Mouse (Mus musculus) kidney, postnatal 10 days (tissue): ENCODE data around the gene Cox6b1.

Experiments used
- DNase-seq: peaks from one replicate; pipeline ENCODE4 v3.0.0; 2021; ENCODE audit warnings: mixed read lengths

Gene Cox6b1

DNA sequence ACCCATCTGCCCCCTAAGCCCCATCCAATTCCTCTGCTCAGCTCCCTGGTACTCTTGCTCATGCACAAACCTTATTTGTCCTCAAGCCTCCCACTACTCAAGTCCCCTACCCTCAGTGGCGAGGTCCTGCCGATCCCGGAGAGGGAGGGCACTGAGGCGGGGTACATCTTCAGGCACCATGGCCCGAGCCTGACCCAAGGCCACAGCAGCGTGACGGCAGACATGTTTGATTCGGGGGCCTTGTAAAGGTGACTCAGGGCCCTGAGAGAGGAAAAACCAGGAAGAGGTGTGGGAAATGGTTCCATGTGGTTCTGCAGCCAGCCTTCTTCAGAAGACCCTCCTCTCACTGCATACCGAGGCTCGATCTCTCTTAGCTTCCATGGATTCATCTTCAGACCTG, 41.6 kb downstream of the Cox6b1 start:
- no peak for DNase-seq

DNA sequence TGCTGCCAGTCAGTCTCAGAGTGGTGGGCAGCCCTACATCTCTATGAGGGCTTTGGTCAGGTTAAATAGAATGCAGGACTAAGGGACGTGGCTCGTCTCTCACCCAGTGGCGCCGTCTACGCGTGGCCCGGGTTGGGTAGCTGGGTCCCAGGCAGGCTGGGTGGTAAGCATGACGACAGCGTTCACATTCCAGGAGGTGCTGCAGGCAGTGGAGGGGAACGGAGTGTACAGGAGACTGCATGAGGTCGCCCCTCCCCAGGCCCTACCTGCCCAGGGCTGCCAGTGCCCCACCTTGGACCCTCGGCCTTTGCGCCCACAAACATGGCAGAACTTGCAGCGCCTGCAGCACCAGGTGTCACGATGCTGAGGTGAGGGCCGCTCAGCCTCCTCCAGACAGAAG, 44.4 kb downstream of the Cox6b1 start:
- DNase-seq, result no peak

DNA sequence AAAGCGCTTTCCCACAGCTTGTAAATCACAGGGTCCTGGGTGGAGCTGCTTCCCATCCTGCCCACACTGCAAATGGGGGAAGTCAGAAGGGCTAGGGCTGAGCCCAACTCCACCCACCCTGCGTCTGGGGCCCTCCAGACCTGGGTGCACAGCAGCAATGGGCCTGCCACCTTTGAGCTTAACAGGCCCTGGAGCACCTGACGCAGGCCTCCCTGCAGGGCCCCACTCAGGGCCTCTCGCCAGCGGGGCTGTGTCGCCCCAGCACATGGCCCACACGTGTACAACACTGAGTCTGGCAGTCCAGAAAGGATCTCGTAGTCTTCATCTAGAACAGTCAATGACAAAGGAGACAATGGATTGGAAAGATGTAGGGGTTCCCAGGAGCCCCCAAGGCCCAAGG, 46.0 kb downstream of the Cox6b1 start:
- no peak for DNase-seq

DNA sequence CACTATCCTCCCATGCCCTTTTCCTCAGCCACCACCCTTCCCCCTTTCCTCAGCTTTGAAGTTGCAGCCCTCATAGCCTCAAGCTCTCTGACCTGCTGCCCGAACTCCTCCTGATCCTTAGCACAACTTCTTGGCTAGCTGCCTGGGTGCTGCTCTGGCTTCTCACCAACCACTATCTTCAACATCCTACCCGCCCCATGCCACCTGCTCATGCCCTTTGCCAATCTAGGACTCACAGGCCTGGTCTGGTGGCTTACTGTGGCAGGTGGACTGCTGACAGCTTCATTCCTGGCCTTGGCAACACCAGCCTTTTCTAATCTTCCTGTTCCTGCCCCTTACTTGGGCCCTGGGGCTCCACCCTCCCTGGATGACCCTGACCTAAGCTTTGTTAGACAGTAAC, 53.0 kb downstream of the Cox6b1 start:
- peak; percentile 61 for DNase-seq

DNA sequence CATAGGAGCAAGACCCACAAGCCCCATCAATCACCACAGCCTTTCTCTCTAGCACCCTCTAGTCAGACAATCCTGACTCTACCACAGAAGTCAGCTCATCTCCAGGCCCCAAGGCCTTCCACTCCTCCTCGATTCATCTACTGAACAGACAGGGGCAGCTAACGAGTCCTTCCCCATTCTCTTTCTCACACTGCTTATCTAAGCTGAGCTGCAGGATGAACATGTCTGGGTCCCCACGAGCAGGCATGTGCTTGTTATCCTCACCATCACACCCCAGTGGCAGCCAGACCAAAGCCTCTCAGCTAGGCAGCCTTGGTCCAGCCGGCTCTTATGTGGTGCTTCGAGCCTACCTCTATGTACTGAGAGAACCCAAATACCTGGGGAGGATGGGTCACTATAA, 53.6 kb downstream of the Cox6b1 start:
- no peak for DNase-seq

DNA sequence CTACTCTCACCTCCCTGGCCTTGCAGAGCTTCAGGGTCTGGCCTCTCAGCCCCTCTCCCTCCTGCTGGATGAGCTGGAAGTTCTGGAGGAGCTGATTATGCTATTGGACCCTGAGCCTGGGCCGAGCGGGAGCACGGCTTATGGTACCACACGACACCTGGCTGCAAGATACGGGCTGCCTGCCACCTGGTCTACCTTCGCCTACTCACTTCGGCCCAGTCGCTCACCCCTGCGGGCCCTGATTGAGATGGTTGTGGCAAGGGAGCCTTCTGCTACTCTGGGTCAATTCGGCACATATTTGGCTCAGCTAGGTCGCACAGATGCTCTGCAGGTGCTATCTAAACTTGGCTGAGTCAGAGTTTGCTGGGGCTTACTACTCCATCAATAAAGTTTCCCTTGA, 58.4 kb downstream of the Cox6b1 start:
- no peak for DNase-seq
